Mouse (Mus musculus) intestine, embryonic 16.5 days (tissue): ENCODE results near the gene Gpc4. TPM values are rescaled to one million over a fixed set of nuclear protein-coding genes. Genes with fewer than 3 reads are reported as not detected.

Source experiments
- ATAC-seq: fragments of 200-750 bp; cut with Nextera tagmentation; 2 replicates; pipeline ENCODE4 v1.8.0; 2017; ENCODE audit warnings: moderate TSS enrichment, moderate library complexity
- H3K27ac ChIP-seq: fragments of 300-500 bp; sonication (generic); 2 replicates; pipeline ENCODE4 v1.5.1; 2014; ENCODE audit warnings: mild to moderate bottlenecking, low read length
- H3K27me3 ChIP-seq: fragments of 300-500 bp; sonication (generic); replicated peaks from 2 replicates; pipeline ENCODE4 v1.6.1; 2014; ENCODE audit warnings: low read length, control low read depth, mixed read lengths; ENCODE audit not compliant: control insufficient read depth, insufficient read depth
- H3K36me3 ChIP-seq: fragments of 300-500 bp; sonication (generic); 2 replicates; pipeline ENCODE4 v1.6.1; 2014; ENCODE audit warnings: low read length, control low read depth; ENCODE audit not compliant: control insufficient read depth, insufficient read depth
- H3K4me1 ChIP-seq: fragments of 300-500 bp; sonication (generic); 2 replicates; pipeline ENCODE4 v1.6.1; 2014; ENCODE audit warnings: low read length, control low read depth, mixed read lengths; ENCODE audit not compliant: control insufficient read depth, insufficient read depth
- H3K4me2 ChIP-seq: fragments of 300-500 bp; sonication (generic); 2 replicates; pipeline ENCODE4 v1.6.1; 2014; ENCODE audit warnings: low read depth, low read length, control low read depth
- H3K4me3 ChIP-seq: fragments of 300-500 bp; sonication (generic); 2 replicates; pipeline ENCODE4 v1.5.1; 2014; ENCODE audit warnings: mild to moderate bottlenecking, low read length
- H3K9ac ChIP-seq: fragments of 300-500 bp; sonication (generic); 2 replicates; pipeline ENCODE4 v1.6.1; 2014; ENCODE audit warnings: low read depth, low read length
- H3K9me3 ChIP-seq: fragments of 300-500 bp; sonication (generic); 2 replicates; pipeline ENCODE4 v1.6.1; 2016; ENCODE audit warnings: low read length, control low read depth; ENCODE audit not compliant: control insufficient read depth
- WGBS: fragments of 180-500 bp; shearing (Covaris S2); extraction: QIAGEN DNeasy Blood & Tissue Kit; methylation state at CpG from one replicate; pipeline ENCODE4 v1.1.7; 2014; 5-methylcytosine and 5-hydroxymethylcytosine counted together
- polyA plus RNA-seq: library from polyadenylated mRNA; unstranded; fragments of >200 nt; fragmentation: Nextera tagmentation; extraction: Ambion mirVana; gene quantifications from 2 replicates; pipeline ENCODE4 v1.2.1, GENCODE M21; 2015

The Gpc4 gene
- polyA plus RNA-seq, 1 experiment from 2014 or later: 26.3 TPM

DNA sequence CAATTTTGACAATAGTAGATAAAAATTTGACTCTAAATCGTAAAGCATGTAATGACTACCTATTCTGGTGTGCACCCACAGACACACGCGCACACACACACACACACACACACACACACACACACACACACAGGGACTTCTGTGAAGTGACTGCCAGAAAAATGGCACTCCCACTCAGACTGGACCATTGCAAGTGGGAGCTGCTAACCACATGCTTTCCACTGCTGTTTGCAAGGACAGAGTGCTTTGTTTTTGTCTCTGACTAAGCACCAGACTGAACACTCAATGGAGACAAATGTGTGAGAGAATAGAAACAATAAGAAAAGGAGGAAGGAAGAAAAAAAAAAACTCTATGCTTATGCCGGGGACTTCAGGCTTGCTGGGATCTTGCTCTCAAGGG, 11.6 kb downstream of the Gpc4 start:
- ATAC-seq: no peak
- 76% methylated on average over 4 of the region's 4 CpGs for WGBS
- H3K4me1 ChIP-seq: no peaks in the 10 kb centered on the region
- no peak overlapping the region for H3K4me2 ChIP-seq
- no peaks in the 10 kb centered on the region for H3K36me3 ChIP-seq
- no peak overlapping the region for H3K27ac ChIP-seq
- no peaks in the 10 kb centered on the region for H3K9me3 ChIP-seq
- no peak overlapping the region for H3K4me3 ChIP-seq
- H3K27me3 ChIP-seq: no peaks in the 10 kb centered on the region
- H3K9ac ChIP-seq: no peak overlapping the region

DNA sequence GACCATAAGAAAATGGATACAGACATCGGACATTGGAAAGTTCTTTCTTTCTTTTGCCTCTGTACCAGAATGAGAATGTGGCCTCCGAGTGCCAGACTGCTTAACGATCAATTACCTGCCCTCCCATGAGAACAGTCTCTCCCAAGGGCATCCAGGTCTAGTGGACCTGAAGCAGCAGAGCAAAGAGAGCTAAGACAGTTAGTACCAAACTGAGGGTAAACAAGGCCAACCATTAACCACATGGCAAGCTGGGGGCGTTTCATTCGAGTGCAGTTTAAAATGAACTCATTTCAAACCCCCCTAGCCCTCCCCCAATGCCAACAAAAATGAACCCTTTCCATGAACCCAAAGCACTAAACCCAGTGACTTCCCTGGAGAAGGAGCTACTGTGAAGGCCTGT, 12.1 kb downstream of the Gpc4 start:
- H3K9me3 ChIP-seq: no peaks in the 10 kb centered on the region
- no peak for ATAC-seq
- 92% methylated on average over 5 of the region's 5 CpGs for WGBS
- no peak overlapping the region for H3K4me3 ChIP-seq
- no peaks in the 10 kb centered on the region for H3K36me3 ChIP-seq
- H3K4me1 ChIP-seq: no peaks in the 10 kb centered on the region
- H3K4me2 ChIP-seq: no peak overlapping the region
- no peaks in the 10 kb centered on the region for H3K27me3 ChIP-seq
- H3K27ac ChIP-seq: no peak overlapping the region
- H3K9ac ChIP-seq: no peak overlapping the region

DNA sequence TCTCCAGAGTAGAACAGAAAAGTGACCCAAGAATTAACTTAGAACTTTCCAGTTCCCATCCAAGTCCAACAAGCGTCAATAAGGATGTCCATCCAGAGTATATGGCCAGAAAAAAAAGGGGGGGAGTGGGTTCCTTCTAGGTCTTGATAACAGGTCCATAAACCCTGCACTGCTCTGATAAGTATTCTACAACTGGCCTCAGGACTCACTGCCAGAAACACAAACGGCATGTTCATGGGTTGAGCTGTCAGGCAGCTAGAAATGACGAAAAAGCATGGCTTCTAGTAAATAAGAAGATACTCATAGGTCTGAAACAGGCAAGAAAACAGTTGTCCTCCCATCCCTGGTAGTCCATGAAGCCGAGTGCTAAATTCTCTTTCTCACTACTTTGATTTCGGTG, 13.5 kb downstream of the Gpc4 start:
- no peak overlapping the region for H3K4me2 ChIP-seq
- H3K9me3 ChIP-seq: no peaks in the 10 kb centered on the region
- no peak overlapping the region for H3K9ac ChIP-seq
- no peaks in the 10 kb centered on the region for H3K36me3 ChIP-seq
- 75% methylated on average over 5 of the region's 5 CpGs for WGBS
- no peak for ATAC-seq
- no peaks in the 10 kb centered on the region for H3K27me3 ChIP-seq
- no peaks in the 10 kb centered on the region for H3K4me1 ChIP-seq
- H3K4me3 ChIP-seq: no peak overlapping the region
- H3K27ac ChIP-seq: no peak overlapping the region

DNA sequence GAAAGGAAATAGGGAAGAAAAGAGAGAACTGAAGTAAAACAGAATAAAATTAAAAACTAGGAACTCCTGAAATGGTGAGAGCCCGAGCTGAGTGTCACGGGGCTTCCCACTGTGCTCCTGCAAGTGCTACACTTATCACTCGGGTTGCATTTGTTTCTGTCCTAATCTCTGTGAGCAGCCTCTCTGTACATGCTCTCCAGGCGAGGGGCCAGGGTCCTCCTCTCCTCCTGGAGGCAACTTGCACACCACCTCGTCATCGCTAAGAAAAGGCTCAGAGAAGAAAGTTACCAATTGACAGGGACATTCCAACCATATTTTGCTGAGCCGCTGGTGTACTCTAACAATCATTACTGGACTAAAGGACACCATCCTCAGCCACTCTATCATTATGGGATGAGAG, 14.0 kb downstream of the Gpc4 start:
- Histone ChIP-seq H3K9ac (no peak overlapping the region), H3K27ac (no peak overlapping the region), H3K4me3 (no peak overlapping the region), H3K4me2 (no peak overlapping the region), H3K36me3 (no peaks in the 10 kb centered on the region), H3K27me3 (no peaks in the 10 kb centered on the region), H3K4me1 (no peaks in the 10 kb centered on the region), H3K9me3 (no peaks in the 10 kb centered on the region)
- no peak for ATAC-seq
- WGBS: 70% methylated on average over 7 of the region's 7 CpGs

DNA sequence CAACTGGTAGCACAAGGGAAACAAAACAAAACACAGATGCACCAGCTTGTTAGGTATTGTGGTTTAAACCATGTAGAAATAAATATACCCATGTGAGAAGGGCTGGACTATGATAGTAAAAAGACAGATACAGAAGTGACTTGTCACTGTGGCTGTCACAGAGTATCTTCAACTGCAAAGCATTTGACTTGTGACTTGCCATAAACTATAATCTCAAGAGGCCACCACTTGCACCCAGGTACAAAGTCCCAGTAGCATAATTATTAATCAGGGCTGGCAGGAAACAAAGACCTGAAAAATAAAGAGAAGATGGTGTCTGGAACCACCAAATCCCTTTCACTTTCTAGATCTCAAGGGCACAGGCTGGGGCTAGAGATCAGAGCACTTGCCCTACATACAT, 19.5 kb downstream of the Gpc4 start:
- H3K27ac ChIP-seq: peak overlapping the region; percentile 59
- ATAC-seq: peak; percentile 93
- H3K4me2 ChIP-seq: no peak overlapping the region
- no peaks in the 10 kb centered on the region for H3K27me3 ChIP-seq
- H3K9me3 ChIP-seq: no peaks in the 10 kb centered on the region
- no peak overlapping the region for H3K9ac ChIP-seq
- H3K4me1 ChIP-seq: no peaks in the 10 kb centered on the region
- H3K4me3 ChIP-seq: no peak overlapping the region
- H3K36me3 ChIP-seq: no peaks in the 10 kb centered on the region

DNA sequence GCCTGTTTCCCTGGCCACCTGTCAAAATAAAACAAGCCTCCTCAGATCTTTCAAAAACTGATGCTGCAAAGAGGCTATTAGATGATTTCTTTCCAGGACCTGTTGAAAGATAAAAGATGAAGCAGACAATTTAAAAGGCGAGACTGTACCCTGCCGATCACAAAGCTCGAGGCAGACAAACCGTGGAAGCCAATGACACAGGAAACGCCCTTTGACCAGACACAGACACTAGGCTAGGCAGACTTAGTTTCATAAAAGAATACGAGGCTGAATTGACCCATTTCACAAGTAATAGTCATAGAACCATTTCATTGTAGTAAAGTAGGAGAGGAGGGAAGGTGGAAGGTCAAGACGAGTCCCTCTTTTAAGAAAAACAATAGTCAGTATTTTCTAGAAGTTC, 20.6 kb downstream of the Gpc4 start:
- Histone ChIP-seq H3K27me3 (no peaks in the 10 kb centered on the region), H3K4me1 (no peaks in the 10 kb centered on the region), H3K36me3 (no peaks in the 10 kb centered on the region), H3K27ac (peak overlapping the region; percentile 59; the same call in 1 of the 2 replicates), H3K4me2 (0 out of 2 replicates have a peak overlapping the region, but pooled peaks have one; percentile 6), H3K9me3 (no peaks in the 10 kb centered on the region), H3K4me3 (no peak overlapping the region), H3K9ac (no peak overlapping the region)
- WGBS: 64% methylated on average over 7 of the region's 7 CpGs
- ATAC-seq: no peak

DNA sequence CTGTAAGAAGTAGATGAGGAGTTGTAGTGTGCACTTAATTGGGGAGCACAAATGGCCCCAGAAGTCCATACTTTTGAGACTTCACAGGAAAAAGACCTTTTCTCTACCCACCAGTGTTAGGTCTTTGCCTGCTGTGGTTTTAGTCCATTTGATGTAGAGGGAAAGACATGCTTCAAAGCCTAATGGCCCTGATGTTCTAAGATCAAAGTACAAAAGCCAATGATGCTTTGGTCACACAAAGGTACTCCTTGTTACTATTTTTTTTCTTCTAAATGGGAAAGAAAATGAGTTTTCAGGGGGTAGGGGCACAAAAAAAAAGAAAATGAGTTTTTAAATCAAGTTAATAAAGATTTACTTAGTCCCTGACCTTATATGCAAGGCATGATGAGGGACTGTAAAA, 24.7 kb downstream of the Gpc4 start:
- Histone ChIP-seq H3K27me3 (no peaks in the 10 kb centered on the region; the same call in 1 of the 2 replicates), H3K4me2 (no peak overlapping the region), H3K36me3 (no peaks in the 10 kb centered on the region), H3K4me3 (no peak overlapping the region), H3K27ac (no peak overlapping the region), H3K9ac (no peak overlapping the region), H3K9me3 (no peaks in the 10 kb centered on the region), H3K4me1 (no peaks in the 10 kb centered on the region)
- no peak for ATAC-seq

DNA sequence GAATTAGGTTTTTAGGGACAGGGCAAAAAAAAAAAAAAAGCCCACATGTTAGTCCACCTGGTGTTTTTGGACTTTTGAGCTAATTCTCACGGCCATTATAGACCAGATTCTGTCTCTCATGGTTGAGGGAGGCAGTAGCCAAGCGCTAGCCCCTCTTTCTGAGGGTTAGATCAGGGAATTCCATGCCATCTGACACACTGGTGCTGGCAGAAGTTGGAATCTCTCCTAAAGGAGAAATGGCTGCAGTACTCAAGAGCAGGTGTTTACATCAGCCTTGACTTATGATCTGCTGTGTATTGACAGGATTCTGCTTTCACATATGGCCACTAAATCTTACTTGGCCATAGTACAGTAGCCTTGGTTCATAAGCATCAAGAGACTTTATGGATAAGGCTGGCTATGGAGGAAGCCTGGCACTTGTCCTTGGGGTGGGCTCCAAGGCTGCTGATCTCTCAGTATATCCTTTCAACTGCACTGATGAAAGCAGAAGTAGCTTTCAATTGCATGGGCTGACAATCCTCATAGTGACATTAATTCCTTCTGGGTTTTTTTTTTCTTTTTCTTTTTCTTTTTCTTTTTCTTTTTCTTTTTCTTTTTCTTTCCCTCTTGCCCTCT, 26.5 kb downstream of the Gpc4 start:
- Histone ChIP-seq H3K4me2 (no peak overlapping the region), H3K36me3 (no peaks in the 10 kb centered on the region), H3K4me3 (no peak overlapping the region), H3K27ac (no peak overlapping the region), H3K27me3 (no peaks in the 10 kb centered on the region; the same call in 1 of the 2 replicates), H3K9ac (no peak overlapping the region), H3K4me1 (no peaks in the 10 kb centered on the region), H3K9me3 (no peaks in the 10 kb centered on the region)
- 69% methylated on average over 2 of the region's 2 CpGs for WGBS
- ATAC-seq: no peak

DNA sequence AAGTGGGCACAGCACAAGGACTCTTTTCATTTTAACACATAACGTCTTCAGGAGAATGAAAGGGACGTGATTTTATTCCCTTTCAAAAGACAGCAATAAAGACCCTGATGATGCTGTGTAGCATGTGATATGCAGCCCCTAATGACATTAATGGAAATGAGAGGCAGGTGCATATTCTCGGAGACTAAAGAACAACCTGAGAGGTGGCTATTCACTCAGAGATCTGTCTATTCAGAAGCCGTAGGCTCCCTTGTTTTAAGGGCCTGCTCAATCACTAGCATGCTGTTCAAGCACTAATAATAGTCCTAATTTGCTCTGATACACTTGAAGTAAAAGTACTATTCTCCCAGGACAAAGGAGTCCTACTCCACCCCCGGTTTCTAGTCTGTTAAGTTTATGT, 27.0 kb downstream of the Gpc4 start:
- Histone ChIP-seq H3K9ac (no peak overlapping the region), H3K4me1 (no peaks in the 10 kb centered on the region), H3K9me3 (no peaks in the 10 kb centered on the region), H3K36me3 (no peaks in the 10 kb centered on the region), H3K4me2 (no peak overlapping the region), H3K4me3 (no peak overlapping the region), H3K27ac (no peak overlapping the region), H3K27me3 (no peaks in the 10 kb centered on the region; the same call in 1 of the 2 replicates)
- no peak for ATAC-seq
- WGBS: 74% methylated on average over 5 of the region's 5 CpGs

DNA sequence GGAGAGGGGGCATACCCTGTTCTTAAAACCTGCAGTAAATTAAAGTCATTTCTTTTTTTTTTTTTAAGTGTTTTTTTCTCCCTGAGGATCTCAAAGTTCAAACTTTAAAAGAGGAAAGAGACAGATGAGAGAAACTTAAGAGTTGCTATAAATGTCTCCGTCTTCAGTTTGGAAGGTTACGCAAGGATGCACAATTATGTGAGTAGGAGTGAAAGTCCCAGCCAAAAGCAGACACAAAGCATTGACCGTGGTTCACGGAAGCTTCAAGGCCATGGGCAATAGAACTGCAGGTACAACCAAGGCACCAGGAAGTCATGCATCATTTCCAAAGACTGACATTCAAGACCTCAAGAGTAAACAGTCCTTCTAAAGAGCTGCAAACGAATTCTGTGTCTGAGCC, 28.5 kb downstream of the Gpc4 start:
- no peak for ATAC-seq
- no peaks in the 10 kb centered on the region for H3K9me3 ChIP-seq
- no peak overlapping the region for H3K4me2 ChIP-seq
- H3K36me3 ChIP-seq: no peaks in the 10 kb centered on the region
- H3K9ac ChIP-seq: no peak overlapping the region
- H3K4me3 ChIP-seq: no peak overlapping the region
- WGBS: 76% methylated on average over 5 of the region's 5 CpGs
- H3K27me3 ChIP-seq: no peaks in the 10 kb centered on the region; the same call in 1 of the 2 replicates
- H3K27ac ChIP-seq: no peak overlapping the region
- no peaks in the 10 kb centered on the region for H3K4me1 ChIP-seq
